Mouse (Mus musculus) bone marrow, adult 2 months (tissue): ENCODE measurements around the gene 1700056E22Rik. TPM values are rescaled to one million over a fixed set of nuclear protein-coding genes. Genes with fewer than 3 reads are reported as not detected.

Experiments
- H3K27ac ChIP-seq: fragments of 200-500 bp; 2 replicates; pipeline ENCODE4 v1.5.1; 2012; ENCODE audit warnings: low read depth, mild to moderate bottlenecking, control low read depth, inconsistent platforms, low read length; ENCODE audit not compliant: control insufficient read depth, poor library complexity, insufficient read depth
- H3K4me1 ChIP-seq: fragments of 200-500 bp; 2 replicates; pipeline ENCODE4 v1.6.1; 2011; ENCODE audit warnings: low read length; ENCODE audit not compliant: control insufficient read depth, insufficient read depth
- H3K4me3 ChIP-seq: fragments of 200-500 bp; replicated peaks from 2 replicates; pipeline ENCODE3; 2011; ENCODE audit warnings: mild to moderate bottlenecking, low read depth, low read length, control low read depth; ENCODE audit not compliant: control insufficient read depth
- CTCF ChIP-seq: fragments of 200-500 bp; IDR thresholded peaks from 2 replicates; pipeline ENCODE4 v1.5.1; 2011; ENCODE audit warnings: low read length, control low read depth; ENCODE audit not compliant: control insufficient read depth, insufficient read depth
- POLR2A ChIP-seq: fragments of 200-500 bp; IDR thresholded peaks from 2 replicates; pipeline ENCODE4 v1.6.1; 2011; ENCODE audit warnings: low read depth, mild to moderate bottlenecking, control low read depth, low read length, borderline replicate concordance; ENCODE audit not compliant: control insufficient read depth
- WGBS: fragments of 180-500 bp; shearing (Covaris S2); methylation state at CpG from one replicate; pipeline ENCODE4 v1.1.7; 2018; 5-methylcytosine and 5-hydroxymethylcytosine counted together
- polyA plus RNA-seq: library from polyadenylated mRNA; stranded (reverse); fragments of >200 nt; gene quantifications from 2 replicates; pipeline ENCODE4 v1.2.4, GENCODE M21; 2011; ENCODE audit warnings: low replicate concordance; ENCODE audit not compliant: missing spikeins, insufficient read depth, insufficient read length

1700056E22Rik gene
- polyA plus RNA-seq, 1 experiment, result not detected

DNA sequence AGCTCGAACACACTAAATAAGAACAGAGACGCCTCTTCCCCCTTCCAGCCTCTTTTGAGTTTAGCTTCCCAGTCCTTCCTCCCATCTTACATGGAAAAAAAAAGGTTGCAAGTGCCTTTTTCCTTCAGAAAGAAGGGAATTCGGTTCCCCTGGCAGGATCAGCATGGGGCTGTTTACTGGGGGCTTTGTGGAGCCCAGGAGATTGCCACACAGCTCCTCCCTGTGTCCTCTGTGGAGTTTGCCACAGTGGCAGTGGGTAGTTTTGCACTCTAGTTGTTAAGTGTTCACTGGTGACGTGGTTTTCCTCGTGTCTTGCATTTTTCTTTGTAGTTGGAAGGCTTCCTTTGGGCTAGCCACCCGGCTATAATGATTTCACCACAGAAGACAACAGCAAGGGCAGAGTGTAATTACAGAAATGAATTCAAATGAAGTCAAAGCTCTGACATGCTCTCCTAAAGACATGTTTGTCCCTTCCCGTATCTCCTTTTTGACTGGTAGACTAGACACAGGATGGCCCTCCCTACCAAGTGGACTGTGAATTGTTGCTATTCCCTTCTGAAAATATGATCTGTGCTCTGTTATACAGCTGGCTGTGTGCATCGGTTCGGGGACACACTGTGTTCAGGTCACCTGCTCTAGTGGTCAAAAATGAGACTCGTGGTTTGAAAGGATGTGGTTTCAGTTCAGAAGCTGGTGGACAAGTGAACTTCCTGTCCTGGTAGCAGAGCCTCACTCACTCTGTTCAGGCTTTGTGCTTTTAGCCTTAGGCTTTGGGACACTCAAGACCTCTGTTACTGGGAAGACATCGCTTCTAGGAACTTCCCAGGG lies 32.6 kb upstream of the 1700056E22Rik start:
- no peak overlapping the region for H3K27ac ChIP-seq
- no peak overlapping the region for H3K4me3 ChIP-seq
- TF ChIP-seq POLR2A (no peak), CTCF (no peak)
- WGBS, result 38% methylated on average over 11 of the region's 11 CpGs
- peaks cover 1% of the 10 kb centered on the region; the same call in 1 of the 2 replicates for H3K4me1 ChIP-seq

DNA sequence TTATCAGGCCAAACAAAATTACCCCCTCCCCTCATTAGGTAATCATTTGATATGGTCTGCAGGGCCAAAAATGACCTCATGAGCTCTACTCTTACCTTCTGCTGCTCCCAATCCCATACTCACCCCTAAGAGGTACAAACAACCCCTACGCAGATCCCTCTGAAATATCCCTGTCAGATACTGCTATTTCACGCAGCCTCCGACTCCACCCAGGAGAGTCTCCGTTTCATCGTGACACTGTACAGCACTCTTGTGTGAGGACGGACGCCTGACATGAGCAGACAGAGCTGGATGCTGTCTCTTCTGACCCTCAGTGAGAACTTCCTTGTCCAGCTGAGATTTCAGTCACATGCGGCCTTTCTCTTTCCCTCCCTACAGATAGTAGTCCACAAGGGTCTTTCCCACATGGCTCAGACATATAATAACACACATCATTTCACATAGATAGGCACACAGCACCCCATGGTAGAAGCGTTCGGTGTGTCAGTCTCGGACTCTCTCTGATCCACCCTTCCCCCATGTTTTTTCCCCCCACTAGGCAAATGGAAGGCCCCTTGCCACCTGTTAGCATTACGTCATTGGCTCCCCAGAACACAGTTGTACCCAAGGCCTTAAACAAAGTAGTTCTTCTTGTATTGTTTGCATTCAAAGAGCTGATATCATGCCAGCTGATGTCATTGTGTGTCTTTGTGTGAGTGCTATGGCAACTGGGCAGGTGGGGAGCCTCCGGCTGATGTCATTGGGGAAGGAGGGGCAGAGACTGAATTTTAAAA lies 31.7 kb upstream of the 1700056E22Rik start:
- 91% methylated on average over 13 of the region's 13 CpGs for WGBS
- H3K4me1 ChIP-seq, result peaks cover 1% of the 10 kb centered on the region; the same call in 1 of the 2 replicates
- TF ChIP-seq POLR2A (no peak), CTCF (no peak)
- no peak overlapping the region for H3K27ac ChIP-seq
- H3K4me3 ChIP-seq, result no peak overlapping the region

DNA sequence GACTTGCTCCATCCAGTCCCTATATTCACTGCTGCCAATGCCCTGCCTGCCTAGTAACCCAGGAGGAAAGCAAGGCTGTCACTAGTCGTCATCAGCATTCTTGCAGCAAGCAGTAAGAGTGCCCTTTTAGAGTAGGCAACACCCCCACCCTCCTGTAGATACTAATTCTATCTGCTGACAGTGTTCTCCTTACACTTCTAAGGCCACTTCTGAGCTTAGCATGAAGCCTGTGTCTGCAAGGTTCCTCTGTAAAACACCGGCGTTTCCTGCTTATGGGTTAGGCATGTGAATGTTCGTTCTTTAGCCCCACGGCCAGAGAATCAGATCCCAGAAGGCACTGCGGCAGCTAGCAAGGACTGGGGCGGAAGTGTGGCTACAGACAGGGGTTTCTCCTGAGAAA lies 30.2 kb upstream of the 1700056E22Rik start:
- WGBS, result 49% methylated on average over 7 of the region's 7 CpGs
- H3K27ac ChIP-seq, result no peak overlapping the region
- TF ChIP-seq CTCF, result no peak
- H3K4me1 ChIP-seq, result peaks cover 1% of the 10 kb centered on the region; the same call in 1 of the 2 replicates
- no peak overlapping the region for H3K4me3 ChIP-seq

DNA sequence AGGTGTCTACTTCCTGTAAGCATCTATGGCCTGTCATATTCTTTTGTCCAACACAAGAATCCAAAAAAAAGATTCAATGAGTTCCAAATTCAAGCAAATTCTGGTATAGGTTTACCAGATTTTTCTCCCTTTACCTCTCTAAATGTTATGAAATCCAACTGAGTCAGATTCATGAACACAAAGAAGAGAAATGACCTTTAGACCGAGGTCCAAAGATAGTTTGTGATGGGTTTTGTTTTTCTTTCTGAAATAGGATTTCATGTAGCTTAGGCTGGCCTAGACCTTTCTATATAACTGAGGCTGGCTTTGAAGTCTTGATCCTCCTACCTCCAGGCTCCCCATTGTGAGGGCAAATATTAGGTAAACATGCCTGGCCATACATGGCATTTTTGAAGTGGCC lies 27.8 kb upstream of the 1700056E22Rik start:
- TF ChIP-seq POLR2A, result no peak
- TF ChIP-seq CTCF, result no peak
- 88% methylated on average over 1 of the region's 1 CpGs for WGBS
- no peak overlapping the region for H3K27ac ChIP-seq
- no peaks in the 10 kb centered on the region; the same call in 1 of the 2 replicates for H3K4me1 ChIP-seq
- no peak overlapping the region for H3K4me3 ChIP-seq

DNA sequence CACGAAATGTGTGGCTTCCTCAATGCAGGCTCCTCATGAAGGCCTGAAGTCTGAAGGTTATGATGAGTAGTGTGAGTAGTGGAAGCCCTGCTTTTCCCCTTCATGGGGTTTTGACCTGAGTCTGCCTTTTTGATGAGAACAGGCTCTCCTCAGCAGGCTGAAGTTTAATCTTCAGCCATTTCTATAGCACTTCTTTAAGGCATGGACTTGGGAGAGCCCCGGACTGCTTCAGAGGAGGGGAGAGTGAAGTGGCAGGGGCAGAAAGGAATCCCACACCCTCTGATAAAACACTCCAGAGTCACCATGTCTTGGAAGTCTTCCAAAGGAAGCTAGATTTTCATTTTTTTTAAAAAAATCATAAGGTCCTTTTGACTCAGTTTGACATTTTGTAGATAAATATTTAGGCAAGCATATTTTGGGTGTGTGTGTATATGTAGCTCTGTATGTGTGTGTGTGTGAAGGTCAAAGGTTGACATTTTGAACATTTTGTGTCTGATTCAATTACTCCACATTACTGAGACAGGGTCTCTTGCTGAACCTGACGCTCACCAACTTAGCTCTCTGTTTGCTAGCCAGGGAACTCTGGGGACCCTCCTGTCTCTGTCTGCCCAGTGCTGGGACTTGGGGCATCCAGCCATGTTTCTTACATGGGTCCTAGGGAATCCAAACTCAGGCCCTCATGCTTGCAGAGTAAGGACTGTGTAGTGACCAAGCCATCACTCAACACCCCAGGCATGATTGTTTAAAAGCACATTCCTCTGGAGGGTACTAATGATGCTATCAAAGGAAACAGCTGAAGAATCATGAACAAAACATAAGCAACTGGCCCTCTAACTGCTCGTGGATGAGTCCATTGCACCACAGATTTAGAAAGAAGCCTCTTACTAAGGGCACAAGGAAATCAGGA lies 27.0 kb upstream of the 1700056E22Rik start:
- no peak for TF ChIP-seq POLR2A
- no peak for TF ChIP-seq CTCF
- Histone ChIP-seq H3K4me1 (no peaks in the 10 kb centered on the region), H3K4me3 (no peak overlapping the region), H3K27ac (no peak overlapping the region)
- WGBS, result 65% methylated on average over 4 of the region's 4 CpGs

DNA sequence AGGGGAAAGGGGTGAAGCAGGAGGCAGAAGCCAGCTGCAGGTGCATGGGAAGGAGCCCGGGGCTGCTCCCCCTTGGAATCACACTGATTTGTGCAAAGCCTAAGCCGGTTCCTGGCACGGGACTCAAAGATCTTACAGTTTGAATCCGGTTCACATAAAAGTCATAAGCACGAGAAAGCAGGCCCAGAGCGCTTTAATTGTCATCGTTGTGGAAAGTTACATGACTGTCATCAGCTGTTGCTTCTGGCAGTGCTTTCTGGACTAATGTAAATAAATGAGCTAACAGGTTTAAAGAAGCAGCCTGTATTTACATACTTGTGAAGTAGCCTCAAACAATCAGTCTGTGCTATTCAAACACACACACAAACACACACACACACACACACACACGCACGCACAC lies 26.3 kb upstream of the 1700056E22Rik start:
- Histone ChIP-seq H3K4me3 (no peak overlapping the region), H3K4me1 (no peaks in the 10 kb centered on the region), H3K27ac (no peak overlapping the region)
- WGBS, result 84% methylated on average over 9 of the region's 9 CpGs
- TF ChIP-seq POLR2A (no peak), CTCF (no peak)

DNA sequence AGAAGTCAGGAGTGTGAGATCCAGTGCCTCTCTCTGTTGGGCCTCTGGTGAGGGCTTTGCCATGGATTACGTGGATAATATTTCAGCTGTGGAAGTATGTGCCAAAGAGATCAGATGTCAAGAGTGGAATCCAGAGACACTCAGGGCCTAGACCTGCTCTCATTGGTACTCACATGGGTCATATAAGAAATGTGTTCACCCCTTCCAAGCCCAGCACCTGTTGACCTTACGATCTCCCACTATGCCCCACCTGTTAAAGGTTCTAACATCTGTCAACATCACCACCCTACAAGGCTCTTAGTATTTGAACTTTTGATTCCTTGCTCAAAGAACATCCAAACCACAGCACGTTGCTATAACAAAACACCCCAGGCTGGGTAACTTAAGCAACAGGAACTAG lies 25.7 kb upstream of the 1700056E22Rik start:
- H3K4me3 ChIP-seq, result no peak overlapping the region
- no peak overlapping the region for H3K27ac ChIP-seq
- no peak for TF ChIP-seq CTCF
- TF ChIP-seq POLR2A, result no peak
- H3K4me1 ChIP-seq, result no peaks in the 10 kb centered on the region
- 81% methylated on average over 3 of the region's 3 CpGs for WGBS

DNA sequence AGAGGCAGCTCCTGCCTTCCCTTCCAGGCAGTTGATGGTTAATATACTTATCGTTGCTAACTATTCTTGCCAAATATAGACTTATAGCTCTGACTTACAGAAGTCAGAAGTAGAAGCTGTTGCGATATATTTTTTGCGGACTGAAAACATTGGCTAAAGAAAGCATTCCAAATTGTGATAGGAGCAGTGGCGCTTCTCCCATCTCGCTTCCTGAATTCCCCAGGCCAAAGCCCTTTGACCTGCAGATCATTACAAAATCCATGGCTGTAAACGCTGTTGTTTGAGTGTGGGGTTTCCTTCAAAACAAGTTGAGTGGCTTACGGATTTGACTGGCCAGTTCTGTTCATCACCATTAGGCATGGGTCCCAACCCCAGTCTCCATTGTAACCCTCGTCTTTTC lies 24.1 kb upstream of the 1700056E22Rik start:
- TF ChIP-seq POLR2A (no peak), CTCF (no peak)
- no peaks in the 10 kb centered on the region for H3K4me1 ChIP-seq
- no peak overlapping the region for H3K4me3 ChIP-seq
- H3K27ac ChIP-seq, result no peak overlapping the region
- 83% methylated on average over 8 of the region's 8 CpGs for WGBS
